In genomic region chr16:31458229-31458918, GRCm38 (mm10) we compare ENCODE assay signal across 8 mouse cellular contexts. TPM values are rescaled to one million over a fixed set of nuclear protein-coding genes. Genes with fewer than 3 reads are reported as not detected.
DNase-seq lines count a peak whose midpoint lies in the region; ATAC-seq lines count a peak whose summit lies in the region.

No protein-coding gene starts in this region.

- peak overlapping the region; percentile 40 for H3K4me3 ChIP-seq in kidney, embryonic 14.5 days (ENCODE audit: low read length)
- H3K4me3 ChIP-seq in limb, embryonic 15.5 days, result peak overlapping the region; percentile 34
- peak overlapping the region; percentile 34 for H3K4me3 ChIP-seq in midbrain, embryonic 16.5 days (ENCODE audit: low read depth, low read length)

- WGBS in kidney, embryonic 14.5 days, result 3% methylated on average over 17 of the region's 17 CpGs
- WGBS in limb, embryonic 15.5 days, result 2% methylated on average over 17 of the region's 17 CpGs
- 4% methylated on average over 17 of the region's 17 CpGs for WGBS in midbrain, embryonic 16.5 days

- peak; percentile 75 to 78 for DNase-seq in frontal cortex, postnatal 25 days (ENCODE audit: low spot score in 2 of 2)
- DNase-seq in embryo, embryonic 11 days, result peak; percentile 92
- peak; percentile 54 for DNase-seq in heart, adult 8-10 months (ENCODE audit: low spot score)
- DNase-seq in spleen, postnatal 14 days (ENCODE audit: low spot score in 2 of 2), result peak; percentile 38 to 66

- no peaks in the 10 kb centered on the region for H3K36me3 ChIP-seq in kidney, embryonic 14.5 days (ENCODE audit: control insufficient read depth, insufficient read depth, low read length)
- H3K36me3 ChIP-seq in limb, embryonic 15.5 days, result no peaks in the 10 kb centered on the region
- H3K36me3 ChIP-seq in midbrain, embryonic 16.5 days (ENCODE audit: control insufficient read depth, insufficient read depth, low read length), result peaks cover 9% of the 10 kb centered on the region

- H3K4me2 ChIP-seq in kidney, embryonic 14.5 days (replicated peaks; ENCODE audit: low read depth, low read length), result peak overlapping the region; percentile 65
- peak overlapping the region; percentile 55 for H3K4me2 ChIP-seq in limb, embryonic 15.5 days
- H3K4me2 ChIP-seq in midbrain, embryonic 16.5 days (ENCODE audit: low read length), result peak overlapping the region; percentile 63

- H3K4me1 ChIP-seq in kidney, embryonic 14.5 days (ENCODE audit: control insufficient read depth, insufficient read depth, low read length), result peaks cover 8% of the 10 kb centered on the region; the same call in 1 of the 2 replicates
- peaks cover 32% of the 10 kb centered on the region for H3K4me1 ChIP-seq in limb, embryonic 15.5 days
- H3K4me1 ChIP-seq in midbrain, embryonic 16.5 days (ENCODE audit: control insufficient read depth, insufficient read depth, low read length), result peaks cover 10% of the 10 kb centered on the region; the same call in 1 of the 2 replicates

- no peaks in the 10 kb centered on the region for H3K27me3 ChIP-seq in kidney, embryonic 14.5 days (ENCODE audit: control insufficient read depth, insufficient read depth, low read length)
- H3K27me3 ChIP-seq in limb, embryonic 15.5 days, result no peaks in the 10 kb centered on the region; the same call in 1 of the 2 replicates
- no peaks in the 10 kb centered on the region for H3K27me3 ChIP-seq in midbrain, embryonic 16.5 days (ENCODE audit: control insufficient read depth, insufficient read depth, low read depth, low read length)

- peak overlapping the region; percentile 38; the same call in 1 of the 2 replicates for H3K27ac ChIP-seq in kidney, embryonic 14.5 days (ENCODE audit: low read depth, low read length)
- H3K27ac ChIP-seq in limb, embryonic 15.5 days, result peak overlapping the region; percentile 54
- H3K27ac ChIP-seq in midbrain, embryonic 16.5 days (ENCODE audit: low read length), result peak overlapping the region; percentile 58

- peak overlapping the region; percentile 70 for H3K9ac ChIP-seq in kidney, embryonic 14.5 days (ENCODE audit: low read depth, low read length)
- peak overlapping the region; percentile 37; the same call in 1 of the 2 replicates for H3K9ac ChIP-seq in limb, embryonic 15.5 days
- peak overlapping the region; percentile 59 for H3K9ac ChIP-seq in midbrain, embryonic 16.5 days (ENCODE audit: low read depth, low read length)

- ATAC-seq in frontal cortex, adult (ENCODE audit: low TSS enrichment), result no peak
- peak; percentile 44 for ATAC-seq in kidney, embryonic 14.5 days (ENCODE audit: low FRiP score, low TSS enrichment)
- peak; percentile 55; the same call in 1 of the 2 replicates for ATAC-seq in limb, embryonic 15.5 days (ENCODE audit: insufficient number of reproducible peaks, low FRiP score, low TSS enrichment, low read depth)
- peak; percentile 72 for ATAC-seq in midbrain, embryonic 16.5 days

- H3K9me3 ChIP-seq in kidney, embryonic 14.5 days (ENCODE audit: control insufficient read depth, low read length), result no peaks in the 10 kb centered on the region
- no peaks in the 10 kb centered on the region; the same call in 1 of the 2 replicates for H3K9me3 ChIP-seq in limb, embryonic 15.5 days
- H3K9me3 ChIP-seq in midbrain, embryonic 16.5 days (replicated peaks; ENCODE audit: control insufficient read depth, low read length, poor library complexity, severe bottlenecking), result no peaks in the 10 kb centered on the region

RNA-seq across cellular contexts. Expression of gene Bdh1, which starts 36.3 kb away (rescaled TPM):
- 100 to 1,000 TPM; 234 to 417 (median 264) TPM for total RNA-seq in heart, adult 8-10 months (2022)
- 8.0 and 16.5 TPM in 2 replicates for polyA plus RNA-seq in kidney, embryonic 14.5 days (2014; fragmentation: Nextera tagmentation; extraction: Ambion mirVana)
- 33.6 and 43.4 TPM in 2 replicates for polyA plus RNA-seq in limb, embryonic 15.5 days (2015; fragmentation: Nextera tagmentation; extraction: Ambion mirVana)
- polyA plus RNA-seq in midbrain, embryonic 16.5 days (2015; fragmentation: Nextera tagmentation; extraction: Ambion mirVana), result 113 and 124 TPM in 2 replicates
